Mouse (Mus musculus) G1E (cell line): ENCODE data around the gene Gm42906. TPM values are rescaled to one million over a fixed set of nuclear protein-coding genes. Genes with fewer than 3 reads are reported as not detected.

Source experiments
- ATAC-seq: 2 replicates; pipeline ENCODE4 v1.8.0; 2016; ENCODE audit warnings: mild to moderate bottlenecking; ENCODE audit not compliant: insufficient number of reproducible peaks, poor library complexity, low FRiP score, severe bottlenecking; ENCODE audit errors: extremely low read depth
- DNase-seq: peaks from one replicate; pipeline ENCODE4 v3.0.0; 2012; ENCODE audit warnings: low spot score
- H3K27me3 ChIP-seq: 2 replicates; pipeline ENCODE4 v1.6.1; 2012; ENCODE audit warnings: mild to moderate bottlenecking, low read length, inconsistent platforms; ENCODE audit not compliant: insufficient read depth
- H3K36me3 ChIP-seq: replicated peaks from 2 replicates; pipeline ENCODE3; 2012; ENCODE audit warnings: mild to moderate bottlenecking, inconsistent platforms
- H3K4me1 ChIP-seq: 2 replicates; pipeline ENCODE4 v1.6.1; 2012; ENCODE audit warnings: low read depth, low read length, inconsistent platforms, mixed read lengths; ENCODE audit not compliant: insufficient read depth
- H3K4me3 ChIP-seq: 2 replicates; pipeline ENCODE4 v1.5.1; 2012; ENCODE audit warnings: low read depth, mild to moderate bottlenecking, inconsistent platforms, low read length, moderate library complexity, mixed read lengths
- H3K9me3 ChIP-seq: replicated peaks from 2 replicates; pipeline ENCODE4 v1.6.1; 2012; ENCODE audit warnings: inconsistent platforms
- CTCF ChIP-seq: IDR thresholded peaks from 2 replicates; pipeline ENCODE4 v1.5.1; 2012; ENCODE audit warnings: low read depth, low read length, inconsistent platforms, mixed read lengths
- GATA1 ChIP-seq: IDR thresholded peaks from 2 replicates; pipeline ENCODE4 v1.6.1; 2012; ENCODE audit warnings: borderline replicate concordance, low read length, inconsistent platforms, mixed read lengths
- GATA2 ChIP-seq: IDR thresholded peaks from 2 replicates; pipeline ENCODE4 v1.6.1; 2012; ENCODE audit warnings: low read depth, low read length, inconsistent platforms, borderline replicate concordance
- POLR2AphosphoS5 ChIP-seq: IDR thresholded peaks from 2 replicates; pipeline ENCODE4 v1.6.1; 2012; ENCODE audit warnings: low read depth, low read length, inconsistent platforms; ENCODE audit not compliant: insufficient replicate concordance
- TAL1 ChIP-seq: conservative IDR thresholded peaks from 2 replicates; pipeline ENCODE4 v1.6.1; 2012; ENCODE audit warnings: low read depth, low read length, inconsistent platforms, mixed read lengths
- polyA plus RNA-seq: library from polyadenylated mRNA; stranded (reverse); fragments of >175 nt; gene quantifications from 2 replicates; pipeline ENCODE4 v1.2.3, GENCODE M21; 2012
- total RNA-seq, 2 experiments: library from RNA; stranded (forward) in 1 of 2; stranded (reverse) in 1 of 2; fragments of 200-1000 nt in 1 of 2; fragments of >200 nt in 1 of 2; fragmentation: Nextera tagmentation in 1 of 2; gene quantifications; 2 replicates each; pipeline ENCODE4 v1.2.3; 2014 to 2017

Gene Gm42906
- total and polyA plus RNA-seq, 3 experiments = not detected

GRCm38 (mm10) chr5:151096012-151096411 lies 332.0 kb downstream of the Gm42906 start:
- DNase-seq (no peak), ATAC-seq (no peak)
- H3K4me3 ChIP-seq = no peak overlapping the region

GRCm38 (mm10) chr5:151092886-151093665 lies 334.9 kb downstream of the Gm42906 start:
- Histone ChIP-seq H3K36me3 (no peaks in the 10 kb centered on the region), H3K4me3 (no peak overlapping the region), H3K9me3 (peaks cover 10% of the 10 kb centered on the region), H3K4me1 (no peaks in the 10 kb centered on the region), H3K27me3 (no peaks in the 10 kb centered on the region)
- TF ChIP-seq GATA1 (no peak), POLR2AphosphoS5 (no peak), GATA2 (no peak), TAL1 (no peak), CTCF (no peak)
- ATAC-seq (no peak), DNase-seq (no peak)

More at GRCm38 (mm10) chr5:151096012-151096411, 332.0 kb downstream of the Gm42906 start:
- Histone ChIP-seq H3K36me3 (no peaks in the 10 kb centered on the region), H3K4me1 (no peaks in the 10 kb centered on the region), H3K27me3 (no peaks in the 10 kb centered on the region), H3K9me3 (peaks cover 10% of the 10 kb centered on the region)
- TF ChIP-seq GATA1 (no peak), GATA2 (no peak), POLR2AphosphoS5 (no peak), TAL1 (no peak)

- no peaks in the 10 kb centered on the region for H3K27me3 ChIP-seq
- H3K4me1 ChIP-seq = no peaks in the 10 kb centered on the region
- no peak for ATAC-seq
- no peak for DNase-seq
- TF ChIP-seq GATA1 = no peak
- TF ChIP-seq GATA2 = no peak
- no peak for TF ChIP-seq CTCF
- TF ChIP-seq POLR2AphosphoS5 = no peak
- no peak for TF ChIP-seq TAL1
- H3K9me3 ChIP-seq = peaks cover 21% of the 10 kb centered on the region
- no peaks in the 10 kb centered on the region for H3K36me3 ChIP-seq
- H3K4me3 ChIP-seq = no peak overlapping the region
These were observed 337.0 kb downstream of the Gm42906 start for GRCm38 (mm10) chr5:151090996-151091395.

GRCm38 (mm10) chr5:151089201-151089600 lies 338.8 kb downstream of the Gm42906 start:
- DNase-seq (no peak), ATAC-seq (no peak)
- TF ChIP-seq GATA2 (no peak), GATA1 (no peak), TAL1 (no peak), CTCF (no peak), POLR2AphosphoS5 (no peak)
- no peaks in the 10 kb centered on the region for H3K36me3 ChIP-seq
- no peaks in the 10 kb centered on the region for H3K27me3 ChIP-seq
- peaks cover 12% of the 10 kb centered on the region for H3K9me3 ChIP-seq
- H3K4me3 ChIP-seq = no peak overlapping the region
- no peaks in the 10 kb centered on the region for H3K4me1 ChIP-seq

- Histone ChIP-seq H3K27me3 (no peaks in the 10 kb centered on the region), H3K36me3 (no peaks in the 10 kb centered on the region), H3K9me3 (peaks cover 17% of the 10 kb centered on the region), H3K4me3 (no peak overlapping the region), H3K4me1 (no peaks in the 10 kb centered on the region)
- TF ChIP-seq CTCF (no peak), GATA1 (no peak), POLR2AphosphoS5 (no peak), TAL1 (no peak), GATA2 (no peak)
- ATAC-seq = no peak
- no peak for DNase-seq
These were observed 341.3 kb downstream of the Gm42906 start for GRCm38 (mm10) chr5:151086425-151087202.

- Histone ChIP-seq H3K27me3 (no peaks in the 10 kb centered on the region), H3K4me1 (no peaks in the 10 kb centered on the region), H3K4me3 (no peak overlapping the region), H3K9me3 (peaks cover 17% of the 10 kb centered on the region), H3K36me3 (no peaks in the 10 kb centered on the region)
- TF ChIP-seq GATA1 (no peak), TAL1 (no peak), GATA2 (no peak), POLR2AphosphoS5 (no peak), CTCF (no peak)
- DNase-seq = no peak
- no peak for ATAC-seq
These were observed 342.2 kb downstream of the Gm42906 start for GRCm38 (mm10) chr5:151085749-151086148.
